Comparison of ENCODE assay signal across 8 mouse cellular contexts in genomic region chr16:57121816-57122415, GRCm38 (mm10). TPM values are rescaled to one million over a fixed set of nuclear protein-coding genes. Genes with fewer than 3 reads are reported as not detected.
DNase-seq lines count a peak whose midpoint lies in the region; ATAC-seq and TF ChIP-seq lines count a peak whose summit lies in the region.

No protein-coding gene starts in this region.

- H3K9me3 ChIP-seq in hindbrain, embryonic 11.5 days (ENCODE audit: control insufficient read depth, low read length) = no peaks in the 10 kb centered on the region

- peak overlapping the region; percentile 85 for H3K9ac ChIP-seq in heart, adult 2 months (ENCODE audit: low read depth, low read length)
- H3K9ac ChIP-seq in hindbrain, embryonic 11.5 days (ENCODE audit: low read depth, low read length) = peak overlapping the region; percentile 68

- no peaks in the 10 kb centered on the region for H3K27me3 ChIP-seq in heart, adult 2 months (ENCODE audit: control insufficient read depth, insufficient read depth, low read length)
- no peaks in the 10 kb centered on the region for H3K27me3 ChIP-seq in hindbrain, embryonic 11.5 days (ENCODE audit: control insufficient read depth, insufficient read depth, low read length)

- DNase-seq in heart, adult 2 months = no peak
- DNase-seq in heart, postnatal 25 days (ENCODE audit: low spot score) = no peak
- DNase-seq in urinary bladder, postnatal 25 days (ENCODE audit: low spot score) = peak; percentile 20
- DNase-seq in urinary bladder, postnatal 10 days (ENCODE audit: low spot score) = no peak
- no peak for DNase-seq in hindbrain, embryonic 11.5 days (ENCODE audit: low spot score)
- no peak for DNase-seq in thymus, postnatal 4 days

- no peak; the same call in none of the 2 replicates for ATAC-seq in hindbrain, embryonic 11.5 days (ENCODE audit: low FRiP score)
- no peak for ATAC-seq in erythroid progenitor cell, adult 5-6 weeks (replicated peaks; ENCODE audit: low FRiP score, poor library complexity, severe bottlenecking)

- intact Hi-C loops in heart, adult 2 months (cut with DNase I) = loop anchor here (1.0 to 10.0 kb wide), 3 partner anchors 44 to 483 kb away; partner anchors contain the start of genes Cmss1 and Tbc1d23
- intact Hi-C loops in heart, postnatal 25 days (cut with DNase I) = loop anchor here (2.0 to 5.0 kb wide), 2 partner anchors 43 to 405 kb away; partner anchors contain the start of gene Tfg

- H3K27ac ChIP-seq in heart, adult 2 months = peak overlapping the region; percentile 95
- H3K27ac ChIP-seq in hindbrain, embryonic 11.5 days (ENCODE audit: low read depth, low read length) = peak overlapping the region; percentile 79
- peak overlapping the region; percentile 50 for H3K27ac ChIP-seq in macrophage

- TF ChIP-seq CTCF in heart, adult 2 months (IDR thresholded peaks at IDR 0.05) = no peak

- no peak for TF ChIP-seq EP300 in heart, adult 2 months (IDR thresholded peaks at IDR 0.05; ENCODE audit: insufficient read depth, low read depth, low read length)

- WGBS in heart, adult 2 months = under 1% methylated on average over 59 of the region's 59 CpGs
- under 1% methylated on average over 57 of the region's 59 CpGs for WGBS in hindbrain, embryonic 11.5 days
- under 1% methylated on average over 54 of the region's 59 CpGs for WGBS in macrophage (ENCODE audit: missing documents)

- H3K79me2 ChIP-seq in heart, adult 2 months (replicated peaks; ENCODE audit: control insufficient read depth, insufficient read depth, low read length) = 0 out of 2 replicates have a peak, but pooled peaks cover 3% of the 10 kb centered on the region
- peaks cover 50% of the 10 kb centered on the region for H3K79me2 ChIP-seq in macrophage (ENCODE audit: inconsistent target)

- TF ChIP-seq POLR2A in heart, adult 2 months (IDR thresholded peaks at IDR 0.05; ENCODE audit: insufficient read depth, low read depth, low read length) = no peak

- peaks cover 1% of the 10 kb centered on the region for H3K4me1 ChIP-seq in heart, adult 2 months (ENCODE audit: control insufficient read depth, insufficient read depth, low read length)
- H3K4me1 ChIP-seq in hindbrain, embryonic 11.5 days (replicated peaks; ENCODE audit: control insufficient read depth, insufficient read depth, low read length) = peaks cover 6% of the 10 kb centered on the region; the same call in 1 of the 2 replicates

- peak overlapping the region; percentile 67 for H3K4me2 ChIP-seq in hindbrain, embryonic 11.5 days (replicated peaks; ENCODE audit: low read depth, low read length)

- peaks cover 10% of the 10 kb centered on the region for H3K36me3 ChIP-seq in heart, adult 2 months (ENCODE audit: control insufficient read depth, insufficient read depth, low read length)
- H3K36me3 ChIP-seq in hindbrain, embryonic 11.5 days (ENCODE audit: control insufficient read depth, insufficient read depth, low read length) = no peaks in the 10 kb centered on the region
- no peaks in the 10 kb centered on the region for H3K36me3 ChIP-seq in macrophage (ENCODE audit: inconsistent target)

- H3K4me3 ChIP-seq in heart, adult 2 months = peak overlapping the region; percentile 99
- peak overlapping the region; percentile 71 for H3K4me3 ChIP-seq in hindbrain, embryonic 11.5 days (ENCODE audit: low read depth, low read length)
- peak overlapping the region; percentile 83 for H3K4me3 ChIP-seq in macrophage (ENCODE audit: inconsistent target)

RNA-seq across cellular contexts. Expression of gene Tomm70a, which starts 0.4 kb away (rescaled TPM):
- 10 to 100 TPM; 41.8 to 44.1 TPM for total RNA-seq in heart, adult 2 months (2021)
- polyA plus RNA-seq in heart, adult 2 months (2012; rRNA removed) = 10.6 and 21.7 TPM in 2 replicates
- 10 to 100 TPM; 44.9 to 45.3 TPM for total RNA-seq in heart, postnatal 25 days (2021)
- 62.3 and 74.3 TPM in 2 replicates for polyA plus RNA-seq in hindbrain, embryonic 11.5 days (2014; fragmentation: Nextera tagmentation; extraction: Ambion mirVana)
- 10 to 100 TPM; 19.1 to 67.6 (median 48.0) TPM for total RNA-seq in macrophage (2018; cell fraction: chromatin; rRNA removed)
- 10 to 100 TPM; 20.5 to 33.8 (median 25.7) TPM for total RNA-seq in macrophage (2018; cell fraction: cytosol; rRNA removed)
- 10 to 100 TPM; 18.6 to 63.2 (median 43.9) TPM for total RNA-seq in macrophage (2018; cell fraction: nucleus; rRNA removed)
- polyA plus RNA-seq in macrophage (2018) = 21.9 to 39.8 TPM (median 26.6 TPM) in 3 replicates
- total RNA-seq in erythroid progenitor cell, adult 5-6 weeks (2015; ENCODE audit: low replicate concordance) = 16.8 and 21.3 TPM in 2 replicates
- total RNA-seq in erythroid progenitor cell, adult 5-6 weeks (2017; ENCODE audit: low replicate concordance) = 11.4 and 18.1 TPM in 2 replicates

RNA-seq across cellular contexts. Expression of gene Nit2, which starts 45.2 kb away (rescaled TPM):
- 10 to 100 TPM; 27.4 to 35.4 TPM for total RNA-seq in heart, adult 2 months (2021)
- 19.3 and 27.5 TPM in 2 replicates for polyA plus RNA-seq in heart, adult 2 months (2012; rRNA removed)
- 10 to 100 TPM; 31.8 to 31.9 TPM for total RNA-seq in heart, postnatal 25 days (2021)
- 46.6 and 49.0 TPM in 2 replicates for polyA plus RNA-seq in hindbrain, embryonic 11.5 days (2014; fragmentation: Nextera tagmentation; extraction: Ambion mirVana)
- 10 to 100 TPM in 20 of 26 experiments, 1 to 10 TPM in 6; 1.2 to 39.3 (median 17.7) TPM for total RNA-seq in macrophage (2018; cell fraction: chromatin; rRNA removed)
- total RNA-seq in macrophage (2018; cell fraction: cytosol; rRNA removed) = 10 to 100 TPM in 23 of 26 experiments, 1 to 10 TPM in 3; 7.5 to 20.1 (median 14.6) TPM
- total RNA-seq in macrophage (2018; cell fraction: nucleus; rRNA removed) = 10 to 100 TPM in 14 of 26 experiments, 1 to 10 TPM in 12; 1.8 to 31.4 (median 11.6) TPM
- 13.7 to 23.2 TPM (median 22.7 TPM) in 3 replicates for polyA plus RNA-seq in macrophage (2018)
- total RNA-seq in erythroid progenitor cell, adult 5-6 weeks (2015; ENCODE audit: low replicate concordance) = 10.8 and 14.7 TPM in 2 replicates
- total RNA-seq in erythroid progenitor cell, adult 5-6 weeks (2017; ENCODE audit: low replicate concordance) = 0.39 TPM in 1 of 2 replicates, not detected in the other

RNA-seq across cellular contexts. Expression of gene Tmem45a2, which starts 50.7 kb away (rescaled TPM):
- total RNA-seq in heart, adult 2 months (2021) = not detected
- 0.12 TPM in 1 of 2 replicates, not detected in the other for polyA plus RNA-seq in heart, adult 2 months (2012; rRNA removed)
- total RNA-seq in heart, postnatal 25 days (2021) = not detected
- polyA plus RNA-seq in hindbrain, embryonic 11.5 days (2014; fragmentation: Nextera tagmentation; extraction: Ambion mirVana) = not detected in 2 replicates
- not detected for total RNA-seq in macrophage (2018; cell fraction: chromatin; rRNA removed)
- total RNA-seq in macrophage (2018; cell fraction: cytosol; rRNA removed) = not detected
- not detected for total RNA-seq in macrophage (2018; cell fraction: nucleus; rRNA removed)
- polyA plus RNA-seq in macrophage (2018) = not detected in 3 replicates
- total RNA-seq in erythroid progenitor cell, adult 5-6 weeks (2015; ENCODE audit: low replicate concordance) = not detected in 2 replicates
- not detected in 2 replicates for total RNA-seq in erythroid progenitor cell, adult 5-6 weeks (2017; ENCODE audit: low replicate concordance)
